Mouse (Mus musculus): ENCODE results near the gene Vamp5. TPM values are rescaled to one million over a fixed set of nuclear protein-coding genes. Genes with fewer than 3 reads are reported as not detected.

The Vamp5 gene
- polyA plus RNA-seq, 1 experiment from 2014 or later: 15.8 TPM

- no peak overlapping the region for H3K27ac ChIP-seq (replicated peaks; ENCODE audit: low read depth, low read length)
Measured at GRCm38 (mm10) chr6:72345633-72346032, 34.6 kb downstream of the Vamp5 start.

DNA sequence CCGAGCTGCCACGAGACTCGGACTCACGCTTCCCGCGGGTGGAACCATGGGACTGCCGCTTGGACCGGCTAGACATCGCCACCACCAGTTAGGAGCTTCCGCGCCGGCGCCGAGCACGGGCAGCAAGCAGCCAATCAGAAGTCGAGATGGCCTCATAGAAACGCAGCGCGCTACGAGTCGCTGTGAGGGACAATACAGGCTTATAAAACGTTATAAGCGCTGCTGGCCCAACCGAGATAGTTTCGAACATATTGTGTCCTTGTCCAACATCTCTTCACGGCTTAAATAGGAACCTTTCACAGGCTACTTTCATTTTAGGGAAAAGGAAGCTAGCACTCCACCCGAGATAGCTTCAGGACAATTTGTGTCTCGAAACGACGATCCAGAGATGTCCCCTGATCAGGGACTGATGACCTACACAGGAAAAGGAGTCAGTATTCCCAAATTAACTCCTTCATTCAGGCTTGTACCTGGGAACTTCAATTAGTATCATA, 35.1 kb downstream of the Vamp5 start, which contains the start of gene Usp39:
Usp39 (minus strand) TSS at position 111 of the 494 bp plus-strand sequence.
- H3K36me3 ChIP-seq (replicated peaks; ENCODE audit: control insufficient read depth, insufficient read depth, low read depth, low read length): no peaks in the 10 kb centered on the region
- H3K4me3 ChIP-seq (ENCODE audit: low read depth, low read length): peak within 1 kb of the TSS; percentile 80
- ATAC-seq (replicated peaks; ENCODE audit: insufficient number of reproducible peaks, low FRiP score, low TSS enrichment, low read depth) (peak; percentile 56; the same call in 1 of the 2 replicates), DNase-seq (ENCODE audit: low spot score) (peak; percentile 97)
- 0 out of 2 replicates have a peak within 1 kb of the TSS, but pooled peaks have one; percentile 32 for H3K27ac ChIP-seq (replicated peaks; ENCODE audit: low read depth, low read length)
- WGBS: under 1% methylated on average over 30 of the region's 30 CpGs
- peaks cover 6% of the 10 kb centered on the region; the same call in 1 of the 2 replicates for H3K4me1 ChIP-seq (ENCODE audit: control insufficient read depth, insufficient read depth, low read length)
- H3K27me3 ChIP-seq (ENCODE audit: control insufficient read depth, insufficient read depth, low read length): no peaks in the 10 kb centered on the region
- H3K4me2 ChIP-seq (ENCODE audit: low read depth, low read length): peak within 1 kb of the TSS; percentile 72
- no peaks in the 10 kb centered on the region for H3K9me3 ChIP-seq (replicated peaks; ENCODE audit: control insufficient read depth, low read length)
- peak within 1 kb of the TSS; percentile 80 for H3K9ac ChIP-seq (replicated peaks; ENCODE audit: low read length)

More at GRCm38 (mm10) chr6:72345633-72346032, 34.6 kb downstream of the Vamp5 start:
- no peaks in the 10 kb centered on the region for H3K36me3 ChIP-seq (replicated peaks; ENCODE audit: control insufficient read depth, insufficient read depth, low read depth, low read length)
- no peak overlapping the region; the same call in 1 of the 2 replicates for H3K9ac ChIP-seq (replicated peaks; ENCODE audit: low read length)
- no peak for DNase-seq (ENCODE audit: low spot score)
- H3K4me2 ChIP-seq (ENCODE audit: low read depth, low read length): no peak overlapping the region
- no peak overlapping the region for H3K4me3 ChIP-seq (ENCODE audit: low read depth, low read length)
- H3K27me3 ChIP-seq (ENCODE audit: control insufficient read depth, insufficient read depth, low read length): no peaks in the 10 kb centered on the region
- ATAC-seq (replicated peaks; ENCODE audit: insufficient number of reproducible peaks, low FRiP score, low TSS enrichment, low read depth): no peak
- no peaks in the 10 kb centered on the region for H3K9me3 ChIP-seq (replicated peaks; ENCODE audit: control insufficient read depth, low read length)
- H3K4me1 ChIP-seq (ENCODE audit: control insufficient read depth, insufficient read depth, low read length): peaks cover 6% of the 10 kb centered on the region; the same call in 1 of the 2 replicates
- WGBS: 47% methylated on average over 6 of the region's 6 CpGs

- no peaks in the 10 kb centered on the region for H3K9me3 ChIP-seq (replicated peaks; ENCODE audit: control insufficient read depth, low read length)
- no peak for ATAC-seq (replicated peaks; ENCODE audit: insufficient number of reproducible peaks, low FRiP score, low TSS enrichment, low read depth)
- DNase-seq (ENCODE audit: low spot score): no peak
- no peaks in the 10 kb centered on the region for H3K27me3 ChIP-seq (ENCODE audit: control insufficient read depth, insufficient read depth, low read length)
- H3K4me1 ChIP-seq (ENCODE audit: control insufficient read depth, insufficient read depth, low read length): peaks cover 6% of the 10 kb centered on the region; the same call in 1 of the 2 replicates
- H3K36me3 ChIP-seq (replicated peaks; ENCODE audit: control insufficient read depth, insufficient read depth, low read depth, low read length): no peaks in the 10 kb centered on the region
- WGBS: under 1% methylated on average over 42 of the region's 42 CpGs
- 0 out of 2 replicates have a peak overlapping the region, but pooled peaks have one; percentile 32 for H3K27ac ChIP-seq (replicated peaks; ENCODE audit: low read depth, low read length)
- H3K9ac ChIP-seq (replicated peaks; ENCODE audit: low read length): peak overlapping the region; percentile 80
- peak overlapping the region; percentile 80 for H3K4me3 ChIP-seq (ENCODE audit: low read depth, low read length)
- peak overlapping the region; percentile 72 for H3K4me2 ChIP-seq (ENCODE audit: low read depth, low read length)
Measured at GRCm38 (mm10) chr6:72344396-72345073, 35.7 kb downstream of the Vamp5 start.

DNA sequence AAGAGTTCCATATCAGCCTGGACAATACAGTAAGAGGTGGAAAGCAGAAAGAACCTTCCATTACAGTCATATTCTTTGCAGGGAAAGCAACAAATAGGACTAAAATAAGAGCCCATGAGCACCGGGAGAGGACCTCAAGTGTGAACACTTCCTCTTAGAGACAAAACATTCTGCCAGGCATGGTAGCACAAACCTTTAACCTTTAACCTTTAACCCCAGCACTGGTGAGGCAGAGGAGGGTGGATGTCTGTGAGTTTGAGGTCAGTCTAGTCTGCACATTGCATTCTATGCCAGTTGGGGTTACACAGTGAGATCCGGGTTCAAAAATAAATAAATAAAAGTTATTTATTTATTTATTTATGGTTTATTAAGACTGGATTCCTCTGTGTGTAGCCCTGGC, 39.8 kb downstream of the Vamp5 start:
- no peak overlapping the region for H3K27ac ChIP-seq (replicated peaks; ENCODE audit: low read depth, low read length)
- H3K4me2 ChIP-seq (ENCODE audit: low read depth, low read length): no peak overlapping the region
- 38% methylated on average over 2 of the region's 2 CpGs for WGBS
- H3K9me3 ChIP-seq (replicated peaks; ENCODE audit: control insufficient read depth, low read length): no peaks in the 10 kb centered on the region
- ATAC-seq (replicated peaks; ENCODE audit: insufficient number of reproducible peaks, low FRiP score, low TSS enrichment, low read depth) (no peak), DNase-seq (ENCODE audit: low spot score) (no peak)
- H3K9ac ChIP-seq (replicated peaks; ENCODE audit: low read length): no peak overlapping the region
- peaks cover 5% of the 10 kb centered on the region for H3K36me3 ChIP-seq (replicated peaks; ENCODE audit: control insufficient read depth, insufficient read depth, low read depth, low read length)
- H3K4me3 ChIP-seq (ENCODE audit: low read depth, low read length): no peak overlapping the region
- H3K27me3 ChIP-seq (ENCODE audit: control insufficient read depth, insufficient read depth, low read length): no peaks in the 10 kb centered on the region
- H3K4me1 ChIP-seq (ENCODE audit: control insufficient read depth, insufficient read depth, low read length): no peaks in the 10 kb centered on the region

- Histone ChIP-seq H3K27me3 (ENCODE audit: control insufficient read depth, insufficient read depth, low read length) (no peaks in the 10 kb centered on the region), H3K36me3 (replicated peaks; ENCODE audit: control insufficient read depth, insufficient read depth, low read depth, low read length) (peaks cover 10% of the 10 kb centered on the region), H3K4me3 (ENCODE audit: low read depth, low read length) (no peak overlapping the region), H3K4me1 (ENCODE audit: control insufficient read depth, insufficient read depth, low read length) (no peaks in the 10 kb centered on the region), H3K4me2 (ENCODE audit: low read depth, low read length) (no peak overlapping the region), H3K27ac (replicated peaks; ENCODE audit: low read depth, low read length) (no peak overlapping the region), H3K9me3 (replicated peaks; ENCODE audit: control insufficient read depth, low read length) (no peaks in the 10 kb centered on the region), H3K9ac (replicated peaks; ENCODE audit: low read length) (no peak overlapping the region)
- DNase-seq (ENCODE audit: low spot score): no peak
- ATAC-seq (replicated peaks; ENCODE audit: insufficient number of reproducible peaks, low FRiP score, low TSS enrichment, low read depth): no peak
- 60% methylated on average over 5 of the region's 5 CpGs for WGBS
Measured at GRCm38 (mm10) chr6:72333111-72333510, 47.2 kb downstream of the Vamp5 start.

- Histone ChIP-seq H3K4me3 (ENCODE audit: low read depth, low read length) (no peak overlapping the region), H3K9ac (replicated peaks; ENCODE audit: low read length) (no peak overlapping the region), H3K9me3 (replicated peaks; ENCODE audit: control insufficient read depth, low read length) (no peaks in the 10 kb centered on the region), H3K27me3 (ENCODE audit: control insufficient read depth, insufficient read depth, low read length) (no peaks in the 10 kb centered on the region), H3K36me3 (replicated peaks; ENCODE audit: control insufficient read depth, insufficient read depth, low read depth, low read length) (peaks cover 11% of the 10 kb centered on the region), H3K4me2 (ENCODE audit: low read depth, low read length) (no peak overlapping the region), H3K4me1 (ENCODE audit: control insufficient read depth, insufficient read depth, low read length) (no peaks in the 10 kb centered on the region), H3K27ac (replicated peaks; ENCODE audit: low read depth, low read length) (no peak overlapping the region)
- ATAC-seq (replicated peaks; ENCODE audit: insufficient number of reproducible peaks, low FRiP score, low TSS enrichment, low read depth) (no peak), DNase-seq (ENCODE audit: low spot score) (no peak)
- 94% methylated on average over 4 of the region's 4 CpGs for WGBS
Measured at GRCm38 (mm10) chr6:72330133-72330532, 50.1 kb downstream of the Vamp5 start.

- H3K27me3 ChIP-seq (ENCODE audit: control insufficient read depth, insufficient read depth, low read length): no peaks in the 10 kb centered on the region
- ATAC-seq (replicated peaks; ENCODE audit: insufficient number of reproducible peaks, low FRiP score, low TSS enrichment, low read depth): no peak
- no peak for DNase-seq (ENCODE audit: low spot score)
- 91% methylated on average over 5 of the region's 5 CpGs for WGBS
- H3K27ac ChIP-seq (replicated peaks; ENCODE audit: low read depth, low read length): no peak overlapping the region
- no peaks in the 10 kb centered on the region for H3K9me3 ChIP-seq (replicated peaks; ENCODE audit: control insufficient read depth, low read length)
- H3K9ac ChIP-seq (replicated peaks; ENCODE audit: low read length): no peak overlapping the region
- no peak overlapping the region for H3K4me3 ChIP-seq (ENCODE audit: low read depth, low read length)
- H3K4me1 ChIP-seq (ENCODE audit: control insufficient read depth, insufficient read depth, low read length): no peaks in the 10 kb centered on the region
- H3K4me2 ChIP-seq (ENCODE audit: low read depth, low read length): no peak overlapping the region
- H3K36me3 ChIP-seq (replicated peaks; ENCODE audit: control insufficient read depth, insufficient read depth, low read depth, low read length): peaks cover 15% of the 10 kb centered on the region
Measured at GRCm38 (mm10) chr6:72329019-72329418, 51.2 kb downstream of the Vamp5 start.

DNA sequence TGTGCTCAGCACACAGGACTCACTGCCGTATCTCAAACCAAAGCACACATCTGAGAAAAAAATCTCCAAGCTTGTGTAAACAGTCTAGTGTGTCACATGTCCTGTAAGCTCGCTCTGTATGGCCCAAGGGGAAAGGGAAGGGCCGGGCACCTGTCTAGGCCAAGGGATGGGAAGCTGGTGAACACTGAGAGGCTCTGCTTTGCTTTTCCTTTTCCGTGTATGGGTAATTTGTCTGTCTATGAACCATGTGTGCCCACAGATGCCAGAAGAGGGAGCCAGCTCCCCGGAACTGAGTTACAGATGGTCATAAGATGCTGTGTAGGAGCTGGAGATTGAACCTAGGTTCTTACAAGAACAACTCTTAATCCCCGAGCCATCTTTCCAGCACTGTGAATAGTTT, 54.0 kb downstream of the Vamp5 start:
- Histone ChIP-seq H3K27ac (replicated peaks; ENCODE audit: low read depth, low read length) (no peak overlapping the region), H3K4me1 (ENCODE audit: control insufficient read depth, insufficient read depth, low read length) (no peaks in the 10 kb centered on the region), H3K9ac (replicated peaks; ENCODE audit: low read length) (no peak overlapping the region), H3K36me3 (replicated peaks; ENCODE audit: control insufficient read depth, insufficient read depth, low read depth, low read length) (peaks cover 18% of the 10 kb centered on the region), H3K27me3 (ENCODE audit: control insufficient read depth, insufficient read depth, low read length) (no peaks in the 10 kb centered on the region), H3K4me2 (ENCODE audit: low read depth, low read length) (no peak overlapping the region), H3K9me3 (replicated peaks; ENCODE audit: control insufficient read depth, low read length) (no peaks in the 10 kb centered on the region), H3K4me3 (ENCODE audit: low read depth, low read length) (no peak overlapping the region)
- ATAC-seq (replicated peaks; ENCODE audit: insufficient number of reproducible peaks, low FRiP score, low TSS enrichment, low read depth): no peak
- DNase-seq (ENCODE audit: low spot score): peak; percentile 27
- WGBS: 76% methylated on average over 6 of the region's 6 CpGs

All from embryonic facial prominence, embryonic 11.5 days (tissue).